Mouse (Mus musculus): ENCODE measurements around the gene Spint5. TPM values are rescaled to one million over a fixed set of nuclear protein-coding genes. Genes with fewer than 3 reads are reported as not detected.
"Not testable (repeated sequence)": the region's sequence is repeated elsewhere in the genome, so short reads cannot be mapped to it uniquely, and the experiment has no call there.

Gene Spint5
- polyA plus RNA-seq, 1 experiment from 2014 or later, result not detected

- WGBS, result 84% methylated on average over 5 of the region's 5 CpGs
Measured at GRCm38 (mm10) chr2:164704235-164704634, 10.9 kb upstream of the Spint5 start.

GRCm38 (mm10) chr2:164705328-164705727 is 9.8 kb upstream of the Spint5 start:
- no peak overlapping the region for H3K4me3 ChIP-seq (ENCODE audit: low read depth, low read length)
- H3K9ac ChIP-seq (ENCODE audit: low read depth, low read length), result no peak overlapping the region
- peak overlapping the region; percentile 78 for H3K27ac ChIP-seq (ENCODE audit: low read depth, low read length)
- H3K4me2 ChIP-seq (replicated peaks; ENCODE audit: low read depth), result no peak overlapping the region
- peak; percentile 97 for ATAC-seq
- no peaks in the 10 kb centered on the region for H3K4me1 ChIP-seq (replicated peaks; ENCODE audit: control insufficient read depth, insufficient read depth, low read length)
- no peaks in the 10 kb centered on the region for H3K27me3 ChIP-seq (replicated peaks; ENCODE audit: control insufficient read depth, insufficient read depth, low read length)
- no peak for TF ChIP-seq CTCF (IDR thresholded peaks at IDR 0.05; ENCODE audit: low read depth)
- 55% methylated on average over 6 of the region's 6 CpGs for WGBS
- H3K36me3 ChIP-seq (ENCODE audit: control insufficient read depth, insufficient read depth), result no peaks in the 10 kb centered on the region
- H3K9me3 ChIP-seq (ENCODE audit: control insufficient read depth), result no peaks in the 10 kb centered on the region

More at GRCm38 (mm10) chr2:164704235-164704634, 10.9 kb upstream of the Spint5 start:
- no peak for ATAC-seq
- Histone ChIP-seq H3K36me3 (ENCODE audit: control insufficient read depth, insufficient read depth) (no peaks in the 10 kb centered on the region), H3K27ac (ENCODE audit: low read depth, low read length) (no peak overlapping the region), H3K9ac (ENCODE audit: low read depth, low read length) (no peak overlapping the region), H3K4me1 (replicated peaks; ENCODE audit: control insufficient read depth, insufficient read depth, low read length) (no peaks in the 10 kb centered on the region), H3K27me3 (replicated peaks; ENCODE audit: control insufficient read depth, insufficient read depth, low read length) (no peaks in the 10 kb centered on the region), H3K4me3 (ENCODE audit: low read depth, low read length) (no peak overlapping the region), H3K9me3 (ENCODE audit: control insufficient read depth) (no peaks in the 10 kb centered on the region), H3K4me2 (replicated peaks; ENCODE audit: low read depth) (no peak overlapping the region)
- 0 out of 2 replicates have a peak, but pooled peaks have one; percentile 13 for TF ChIP-seq CTCF (IDR thresholded peaks at IDR 0.05; ENCODE audit: low read depth)

- Histone ChIP-seq H3K4me3 (ENCODE audit: low read depth, low read length) (no peak overlapping the region), H3K9me3 (ENCODE audit: control insufficient read depth) (no peaks in the 10 kb centered on the region), H3K27ac (ENCODE audit: low read depth, low read length) (peak overlapping the region; percentile 63), H3K4me1 (replicated peaks; ENCODE audit: control insufficient read depth, insufficient read depth, low read length) (no peaks in the 10 kb centered on the region), H3K9ac (ENCODE audit: low read depth, low read length) (no peak overlapping the region), H3K36me3 (ENCODE audit: control insufficient read depth, insufficient read depth) (no peaks in the 10 kb centered on the region), H3K4me2 (replicated peaks; ENCODE audit: low read depth) (no peak overlapping the region), H3K27me3 (replicated peaks; ENCODE audit: control insufficient read depth, insufficient read depth, low read length) (no peaks in the 10 kb centered on the region)
- no peak for TF ChIP-seq CTCF (IDR thresholded peaks at IDR 0.05; ENCODE audit: low read depth)
- ATAC-seq, result no peak
- WGBS, result 80% methylated on average over 14 of the region's 14 CpGs
Measured at GRCm38 (mm10) chr2:164705991-164706390, 9.1 kb upstream of the Spint5 start.

- not testable (repeated sequence) for ATAC-seq; H3K4me3 ChIP-seq (ENCODE audit: low read depth, low read length); H3K9me3 ChIP-seq (ENCODE audit: control insufficient read depth); H3K36me3 ChIP-seq (ENCODE audit: control insufficient read depth, insufficient read depth); H3K9ac ChIP-seq (ENCODE audit: low read depth, low read length); H3K27me3 ChIP-seq (replicated peaks; ENCODE audit: control insufficient read depth, insufficient read depth, low read length); H3K4me2 ChIP-seq (replicated peaks; ENCODE audit: low read depth); H3K27ac ChIP-seq (ENCODE audit: low read depth, low read length); H3K4me1 ChIP-seq (replicated peaks; ENCODE audit: control insufficient read depth, insufficient read depth, low read length)
- 88% methylated on average over 20 of the region's 23 CpGs for WGBS
Measured at GRCm38 (mm10) chr2:164716194-164716786, 1.2 kb downstream of the Spint5 start.

DNA sequence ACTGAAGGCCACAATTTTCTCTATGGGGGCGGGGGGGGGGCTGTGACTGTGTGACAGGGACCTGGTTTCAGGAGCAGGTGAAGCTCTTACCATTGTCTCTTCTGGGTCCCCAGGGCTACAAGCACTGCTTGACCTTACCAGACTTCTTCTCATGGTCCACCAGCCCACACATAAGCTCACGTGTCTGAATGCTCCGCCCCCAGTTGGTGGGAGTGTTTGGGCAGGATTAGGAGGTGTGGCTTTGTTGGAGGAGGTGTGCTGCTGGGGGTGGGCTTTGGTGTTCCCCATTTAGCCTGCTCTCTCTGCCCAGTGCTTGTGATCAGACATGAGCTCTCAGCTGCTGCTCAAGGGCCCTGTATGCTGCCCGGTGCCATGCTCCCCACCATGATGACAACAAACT is 8.2 kb downstream of the Spint5 start:
- WGBS, result 65% methylated on average over 4 of the region's 4 CpGs
- Histone ChIP-seq H3K9ac (ENCODE audit: low read depth, low read length) (no peak overlapping the region), H3K4me1 (replicated peaks; ENCODE audit: control insufficient read depth, insufficient read depth, low read length) (no peaks in the 10 kb centered on the region; the same call in 1 of the 2 replicates), H3K4me2 (replicated peaks; ENCODE audit: low read depth) (no peak overlapping the region), H3K4me3 (ENCODE audit: low read depth, low read length) (no peak overlapping the region), H3K36me3 (ENCODE audit: control insufficient read depth, insufficient read depth) (no peaks in the 10 kb centered on the region), H3K27me3 (replicated peaks; ENCODE audit: control insufficient read depth, insufficient read depth, low read length) (no peaks in the 10 kb centered on the region), H3K9me3 (ENCODE audit: control insufficient read depth) (no peaks in the 10 kb centered on the region), H3K27ac (ENCODE audit: low read depth, low read length) (no peak overlapping the region)
- no peak for ATAC-seq
- TF ChIP-seq CTCF (IDR thresholded peaks at IDR 0.05; ENCODE audit: low read depth), result no peak

DNA sequence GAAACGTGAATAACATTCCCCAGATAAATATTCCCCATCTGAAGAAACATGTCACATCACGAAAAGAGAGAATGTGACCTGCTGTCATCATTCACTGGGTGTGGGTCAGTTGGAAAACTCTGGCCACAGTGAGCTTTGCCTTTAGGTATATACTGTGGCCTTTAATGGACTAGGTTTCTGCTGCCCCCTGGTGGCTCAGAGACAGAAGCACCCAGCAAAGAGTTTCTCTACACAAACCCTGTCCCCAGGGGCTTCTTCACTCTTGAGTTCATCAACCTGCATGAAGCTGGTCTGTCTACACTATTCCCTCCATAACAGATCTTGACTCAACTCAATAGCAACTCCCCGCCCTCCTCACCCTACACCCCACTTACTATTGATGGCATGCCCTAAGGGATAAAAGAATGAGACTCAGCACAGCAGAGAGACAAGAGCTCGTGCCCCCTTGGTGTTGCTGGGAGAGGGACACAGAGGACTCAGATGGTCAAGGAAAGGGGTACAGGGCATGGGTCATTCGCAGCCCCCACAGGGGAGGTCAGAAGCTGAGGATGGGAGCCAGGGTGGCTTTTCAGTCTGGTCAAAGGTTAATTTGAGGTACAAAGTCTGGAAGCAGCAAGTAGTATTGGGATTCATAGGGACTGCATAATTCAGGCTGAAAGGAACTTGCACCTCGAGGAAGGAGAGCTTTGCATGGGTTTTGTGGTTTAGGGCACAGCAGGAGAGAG is 11.0 kb downstream of the Spint5 start:
- H3K9ac ChIP-seq (ENCODE audit: low read depth, low read length), result no peak overlapping the region
- H3K27ac ChIP-seq (ENCODE audit: low read depth, low read length), result no peak overlapping the region
- no peaks in the 10 kb centered on the region; the same call in 1 of the 2 replicates for H3K4me1 ChIP-seq (replicated peaks; ENCODE audit: control insufficient read depth, insufficient read depth, low read length)
- WGBS, result 22% methylated on average over 6 of the region's 6 CpGs
- H3K36me3 ChIP-seq (ENCODE audit: control insufficient read depth, insufficient read depth), result no peaks in the 10 kb centered on the region
- no peak overlapping the region for H3K4me3 ChIP-seq (ENCODE audit: low read depth, low read length)
- peak; percentile 93 for TF ChIP-seq CTCF (IDR thresholded peaks at IDR 0.05; ENCODE audit: low read depth)
- no peak overlapping the region for H3K4me2 ChIP-seq (replicated peaks; ENCODE audit: low read depth)
- peak; percentile 72 for ATAC-seq
- no peaks in the 10 kb centered on the region for H3K27me3 ChIP-seq (replicated peaks; ENCODE audit: control insufficient read depth, insufficient read depth, low read length)
- no peaks in the 10 kb centered on the region for H3K9me3 ChIP-seq (ENCODE audit: control insufficient read depth)

Data from intestine, postnatal 0 days (tissue).